Mouse (Mus musculus): ENCODE measurements around the gene Klk12. TPM values are rescaled to one million over a fixed set of nuclear protein-coding genes. Genes with fewer than 3 reads are reported as not detected.
A peak's percentile ranks its signal among the peaks of the same experiment; 100 is the strongest.

The Klk12 gene
- polyA plus RNA-seq, 1 experiment from 2014 or later: not detected

- H3K4me2 ChIP-seq: peak overlapping the region; percentile 75
- H3K9me3 ChIP-seq: no peaks in the 10 kb centered on the region
- H3K4me1 ChIP-seq (replicated peaks): peaks cover 17% of the 10 kb centered on the region
- no peaks in the 10 kb centered on the region for H3K36me3 ChIP-seq
- peak; percentile 19; the same call in 1 of the 2 replicates for ATAC-seq (ENCODE audit: low FRiP score)
- H3K27me3 ChIP-seq: peaks cover 59% of the 10 kb centered on the region
- no peak overlapping the region for H3K27ac ChIP-seq
- H3K4me3 ChIP-seq: peak overlapping the region; percentile 49
- peak overlapping the region; percentile 68; the same call in 1 of the 2 replicates for H3K9ac ChIP-seq
- 44% methylated on average over 13 of the region's 13 CpGs for WGBS
Observed at GRCm38 (mm10) chr7:43797844-43798462, 29.3 kb downstream of the Klk12 start.

- Histone ChIP-seq H3K4me3 (no peak overlapping the region), H3K27ac (no peak overlapping the region), H3K27me3 (peaks cover 46% of the 10 kb centered on the region), H3K9ac (no peak overlapping the region), H3K4me2 (no peak overlapping the region), H3K9me3 (no peaks in the 10 kb centered on the region), H3K36me3 (no peaks in the 10 kb centered on the region), H3K4me1 (replicated peaks) (peaks cover 17% of the 10 kb centered on the region)
- ATAC-seq (ENCODE audit: low FRiP score): no peak
- WGBS: 77% methylated on average over 7 of the region's 7 CpGs
Observed at GRCm38 (mm10) chr7:43799876-43800275, 31.2 kb downstream of the Klk12 start.

DNA sequence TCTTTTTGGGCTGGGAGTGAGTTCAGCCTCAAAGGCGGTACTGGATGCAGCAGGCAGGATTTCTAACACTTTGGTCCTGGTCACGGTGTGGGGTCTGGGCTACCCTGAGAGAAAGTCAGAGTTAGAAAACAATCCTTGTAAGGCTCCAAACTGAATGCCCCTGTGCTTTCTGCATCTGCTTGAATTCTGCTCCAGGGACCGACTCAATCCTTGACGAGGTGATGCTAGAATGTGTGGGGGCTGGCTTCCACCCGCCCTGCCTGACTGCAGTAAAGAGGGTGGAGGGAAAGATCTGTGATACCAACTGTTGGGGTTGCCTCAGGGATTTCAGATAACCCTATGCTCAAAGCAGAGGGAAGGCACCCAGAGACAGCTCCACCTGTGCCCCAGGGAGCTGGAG lies 42.3 kb downstream of the Klk12 start, which contains the start of gene Klk7:
TSS of gene Klk7 (plus strand) at position 301 of the 400 bp plus-strand sequence.
- H3K9me3 ChIP-seq: no peaks in the 10 kb centered on the region
- WGBS: 62% methylated on average over 5 of the region's 5 CpGs
- H3K27ac ChIP-seq: no peak within 1 kb of the TSS
- no peak for ATAC-seq (ENCODE audit: low FRiP score)
- H3K4me1 ChIP-seq (replicated peaks): no peaks in the 10 kb centered on the region
- no peak within 1 kb of the TSS for H3K4me3 ChIP-seq
- H3K4me2 ChIP-seq: no peak within 1 kb of the TSS
- no peaks in the 10 kb centered on the region for H3K27me3 ChIP-seq
- no peaks in the 10 kb centered on the region for H3K36me3 ChIP-seq
- H3K9ac ChIP-seq: no peak within 1 kb of the TSS

- 91% methylated on average over 7 of the region's 7 CpGs for WGBS
- no peaks in the 10 kb centered on the region for H3K27me3 ChIP-seq
- no peak for ATAC-seq (ENCODE audit: low FRiP score)
- H3K27ac ChIP-seq: no peak overlapping the region
- no peaks in the 10 kb centered on the region for H3K9me3 ChIP-seq
- no peak overlapping the region for H3K9ac ChIP-seq
- no peaks in the 10 kb centered on the region for H3K4me1 ChIP-seq (replicated peaks)
- no peak overlapping the region for H3K4me3 ChIP-seq
- no peaks in the 10 kb centered on the region for H3K36me3 ChIP-seq
- no peak overlapping the region for H3K4me2 ChIP-seq
Observed at GRCm38 (mm10) chr7:43815211-43815610, 46.5 kb downstream of the Klk12 start.

DNA sequence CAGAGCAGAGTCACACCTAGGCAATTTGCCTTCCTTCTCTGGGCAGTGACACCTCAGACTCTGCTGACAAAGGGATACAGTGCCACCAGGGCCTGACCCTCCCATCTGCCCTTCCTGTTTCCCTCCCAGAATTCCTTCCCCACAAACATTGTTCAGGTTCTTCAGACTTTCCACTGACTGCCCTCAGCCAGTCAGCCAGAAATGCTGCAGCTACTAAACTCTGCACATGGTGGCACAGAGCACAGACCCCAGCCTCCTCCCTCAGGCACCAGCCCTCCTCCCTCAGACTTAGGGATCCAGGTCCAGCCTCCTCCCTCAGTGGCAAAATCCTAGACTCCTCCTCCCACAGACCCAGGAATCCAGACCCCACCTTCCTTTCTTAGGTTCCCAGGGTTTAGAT lies 48.0 kb downstream of the Klk12 start:
- Histone ChIP-seq H3K9me3 (no peaks in the 10 kb centered on the region), H3K9ac (no peak overlapping the region), H3K4me3 (no peak overlapping the region), H3K4me2 (no peak overlapping the region), H3K27ac (no peak overlapping the region), H3K4me1 (replicated peaks) (no peaks in the 10 kb centered on the region), H3K27me3 (no peaks in the 10 kb centered on the region), H3K36me3 (no peaks in the 10 kb centered on the region)
- ATAC-seq (ENCODE audit: low FRiP score): no peak

- H3K27ac ChIP-seq: no peak overlapping the region
- no peak overlapping the region for H3K9ac ChIP-seq
- H3K9me3 ChIP-seq: no peaks in the 10 kb centered on the region
- no peak for ATAC-seq (ENCODE audit: low FRiP score)
- H3K4me3 ChIP-seq: no peak overlapping the region
- no peaks in the 10 kb centered on the region for H3K27me3 ChIP-seq
- no peaks in the 10 kb centered on the region for H3K4me1 ChIP-seq (replicated peaks)
- H3K4me2 ChIP-seq: no peak overlapping the region
- no peaks in the 10 kb centered on the region for H3K36me3 ChIP-seq
- WGBS: 90% methylated on average over 7 of the region's 7 CpGs
Observed at GRCm38 (mm10) chr7:43821581-43821980, 52.9 kb downstream of the Klk12 start.

Other genes with a start within 250 kb of the Klk12 start
- 0.71 and 0.91 TPM in 2 replicates for gene Cd33, start 224.5 kb upstream of the Klk12 start, polyA plus RNA-seq (2015; fragmentation: Nextera tagmentation; extraction: Ambion mirVana)
- 8.5 and 10.0 TPM in 2 replicates for gene Zfp658, start 206.6 kb upstream of the Klk12 start, polyA plus RNA-seq (2015; fragmentation: Nextera tagmentation; extraction: Ambion mirVana)
- gene Zfp719, start 189.3 kb upstream of the Klk12 start, polyA plus RNA-seq (2015; fragmentation: Nextera tagmentation; extraction: Ambion mirVana): 15.1 and 15.5 TPM in 2 replicates
- 0.43 and 0.56 TPM in 2 replicates for gene Zfp819, start 161.7 kb upstream of the Klk12 start, polyA plus RNA-seq (2015; fragmentation: Nextera tagmentation; extraction: Ambion mirVana)
- gene Ceacam18, start 134.2 kb upstream of the Klk12 start, polyA plus RNA-seq (2015; fragmentation: Nextera tagmentation; extraction: Ambion mirVana): not detected in 2 replicates
- gene Siglece, start 108.7 kb upstream of the Klk12 start, polyA plus RNA-seq (2015; fragmentation: Nextera tagmentation; extraction: Ambion mirVana): 0.28 and 0.49 TPM in 2 replicates
- 20.4 and 21.8 TPM in 2 replicates for gene Ctu1, start 96.9 kb upstream of the Klk12 start, polyA plus RNA-seq (2015; fragmentation: Nextera tagmentation; extraction: Ambion mirVana)
- gene Klk14, start 78.5 kb upstream of the Klk12 start, polyA plus RNA-seq (2015; fragmentation: Nextera tagmentation; extraction: Ambion mirVana): not detected in 2 replicates
- gene Klk13, start 56.3 kb upstream of the Klk12 start, polyA plus RNA-seq (2015; fragmentation: Nextera tagmentation; extraction: Ambion mirVana): 0.09 and 0.10 TPM in 2 replicates
- not detected in 2 replicates for gene Klk11, start 5.7 kb downstream of the Klk12 start, polyA plus RNA-seq (2015; fragmentation: Nextera tagmentation; extraction: Ambion mirVana)
- gene Klk10, start 12.1 kb downstream of the Klk12 start, polyA plus RNA-seq (2015; fragmentation: Nextera tagmentation; extraction: Ambion mirVana): 0.18 TPM in 1 of 2 replicates, not detected in the other
- 0.18 TPM in 1 of 2 replicates, not detected in the other for gene Klk9, start 23.0 kb downstream of the Klk12 start, polyA plus RNA-seq (2015; fragmentation: Nextera tagmentation; extraction: Ambion mirVana)
- 4.4 and 7.8 TPM in 2 replicates for gene Klk8, start 28.7 kb downstream of the Klk12 start, polyA plus RNA-seq (2015; fragmentation: Nextera tagmentation; extraction: Ambion mirVana)
- not detected in 2 replicates for gene Klk7, start 42.4 kb downstream of the Klk12 start, polyA plus RNA-seq (2015; fragmentation: Nextera tagmentation; extraction: Ambion mirVana)
- not detected in 2 replicates for gene Klk6, start 55.6 kb downstream of the Klk12 start, polyA plus RNA-seq (2015; fragmentation: Nextera tagmentation; extraction: Ambion mirVana)
- not detected in 2 replicates for gene Klk5, start 73.1 kb downstream of the Klk12 start, polyA plus RNA-seq (2015; fragmentation: Nextera tagmentation; extraction: Ambion mirVana)
- gene Klk4, start 112.3 kb downstream of the Klk12 start, polyA plus RNA-seq (2015; fragmentation: Nextera tagmentation; extraction: Ambion mirVana): 0.98 and 1.5 TPM in 2 replicates
- not detected in 2 replicates for gene Klk15, start 164.8 kb downstream of the Klk12 start, polyA plus RNA-seq (2015; fragmentation: Nextera tagmentation; extraction: Ambion mirVana)
- gene Klk1b8, start 181.8 kb downstream of the Klk12 start, polyA plus RNA-seq (2015; fragmentation: Nextera tagmentation; extraction: Ambion mirVana): not detected in 2 replicates
- gene Klk1b1, start 197.9 kb downstream of the Klk12 start, polyA plus RNA-seq (2015; fragmentation: Nextera tagmentation; extraction: Ambion mirVana): not detected in 2 replicates
- not detected in 2 replicates for gene Klk1b9, start 207.2 kb downstream of the Klk12 start, polyA plus RNA-seq (2015; fragmentation: Nextera tagmentation; extraction: Ambion mirVana)
- gene Klk1b11, start 227.0 kb downstream of the Klk12 start, polyA plus RNA-seq (2015; fragmentation: Nextera tagmentation; extraction: Ambion mirVana): not detected in 2 replicates
- not detected in 2 replicates for gene Klk1b26, start 243.3 kb downstream of the Klk12 start, polyA plus RNA-seq (2015; fragmentation: Nextera tagmentation; extraction: Ambion mirVana)